Mouse (Mus musculus) G1E (cell line): ENCODE measurements at regions not wholly inside any gene's neighbourhood (a gene's known extent, or its start where the extent isn't known, plus 50 kb on each side); places are given as distances from the start of the nearest gene placed in this dataset.

ENCODE experiments used
- CTCF ChIP-seq: IDR thresholded peaks from 2 replicates; pipeline ENCODE4 v1.5.1; 2012; ENCODE audit warnings: low read depth, low read length, inconsistent platforms, mixed read lengths
- GATA1 ChIP-seq: IDR thresholded peaks from 2 replicates; pipeline ENCODE4 v1.6.1; 2012; ENCODE audit warnings: borderline replicate concordance, low read length, inconsistent platforms, mixed read lengths
- POLR2AphosphoS5 ChIP-seq: IDR thresholded peaks from 2 replicates; pipeline ENCODE4 v1.6.1; 2012; ENCODE audit warnings: low read depth, low read length, inconsistent platforms; ENCODE audit not compliant: insufficient replicate concordance
- TAL1 ChIP-seq: conservative IDR thresholded peaks from 2 replicates; pipeline ENCODE4 v1.6.1; 2012; ENCODE audit warnings: low read depth, low read length, inconsistent platforms, mixed read lengths

DNA sequence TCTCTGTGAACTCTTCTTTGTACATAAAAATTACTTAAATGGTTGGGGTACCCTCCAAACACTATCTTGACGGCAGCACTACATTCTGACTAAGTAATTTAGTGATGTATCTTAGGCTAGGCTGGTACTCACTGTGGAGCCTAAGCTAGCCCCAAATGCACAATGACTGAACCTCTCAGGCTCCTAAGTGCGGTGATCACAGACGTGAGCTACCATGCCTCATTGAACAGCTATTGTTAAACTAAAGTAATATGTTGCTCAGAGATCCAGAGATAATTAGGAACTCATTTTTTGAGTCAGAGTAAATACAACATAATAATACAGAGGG, 122.7 kb upstream of the Itga4 start:
- TF ChIP-seq TAL1 (no peak), CTCF (no peak), GATA1 (no peak), POLR2AphosphoS5 (no peak)
